Mouse (Mus musculus) lung, postnatal 0 days (tissue): ENCODE results near the gene Ier5.

ENCODE experiments used
- CTCF ChIP-seq: IDR thresholded peaks from 2 replicates; pipeline ENCODE4 v1.5.1; 2016; ENCODE audit warnings: antibody characterized with exemption, mild to moderate bottlenecking
- EP300 ChIP-seq: IDR thresholded peaks from 2 replicates; pipeline ENCODE4 v1.6.1; 2016; ENCODE audit warnings: antibody characterized with exemption, mild to moderate bottlenecking, control low read depth

DNA sequence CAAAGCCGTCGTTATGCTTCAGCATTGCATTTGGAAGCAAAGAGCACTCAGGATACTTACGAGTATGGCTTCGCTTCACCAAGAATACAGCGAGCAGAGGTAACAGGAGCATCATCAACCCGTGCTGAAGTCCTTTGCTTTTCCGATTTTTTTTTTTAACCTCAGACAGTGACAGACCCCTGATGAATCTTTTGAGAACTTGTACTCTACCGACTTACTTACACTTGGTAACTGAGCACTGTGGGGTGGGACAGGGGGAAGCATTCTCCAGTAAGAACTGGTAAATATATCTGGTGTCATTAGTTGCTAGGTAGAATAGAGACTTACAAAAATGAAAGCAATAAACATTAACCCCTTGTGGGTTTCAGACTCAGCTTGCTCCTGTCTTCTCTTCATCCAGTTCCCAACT, 47.1 kb upstream of the Ier5 start, which contains the start of gene Mr1:
- TF ChIP-seq CTCF (no peak), EP300 (no peak)
